Mouse (Mus musculus) liver, postnatal 0 days (tissue): Measurements from ENCODE around the gene Pgc.

Experiments
- CTCF ChIP-seq: sonication (generic); IDR thresholded peaks from 2 replicates; pipeline ENCODE4 v1.5.1; 2016; ENCODE audit warnings: antibody characterized with exemption, low read depth
- EP300 ChIP-seq: IDR thresholded peaks from 2 replicates; pipeline ENCODE4 v1.6.1; 2016; ENCODE audit warnings: antibody characterized with exemption, low read depth, mild to moderate bottlenecking

DNA sequence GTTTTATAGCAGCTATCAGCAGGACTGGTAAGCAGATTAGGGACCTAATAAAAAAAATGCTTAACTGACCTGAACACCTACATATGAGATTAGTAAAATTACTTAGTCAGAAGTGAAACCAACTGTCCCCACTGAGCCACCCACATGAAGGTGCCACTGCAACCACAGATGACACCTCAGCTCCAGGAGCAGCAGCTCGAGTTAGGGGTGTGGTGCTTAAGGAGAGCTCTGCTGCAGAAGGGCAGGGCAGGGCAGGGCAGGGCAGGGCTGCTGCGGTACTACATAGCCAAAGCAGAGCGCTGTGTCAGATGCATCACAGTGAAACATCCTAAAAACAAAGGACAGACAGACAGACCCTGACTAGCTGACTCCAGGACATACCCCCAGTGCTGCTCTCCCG is 43.8 kb upstream of the Pgc start:
- TF ChIP-seq CTCF (no peak), EP300 (no peak)
